Mouse (Mus musculus) urinary bladder, postnatal 0 days (tissue): ENCODE results near the gene Sod1. TPM values are rescaled to one million over a fixed set of nuclear protein-coding genes. Genes with fewer than 3 reads are reported as not detected.

Source experiments
- polyA plus RNA-seq: library from polyadenylated mRNA; unstranded; fragments of >200 nt; fragmentation: Nextera tagmentation; extraction: Ambion mirVana; gene quantifications from 2 replicates; pipeline ENCODE4 v1.2.1, GENCODE M21; 2015

Sod1 gene
- polyA plus RNA-seq: 787 and 827 TPM in 2 replicates

DNA sequence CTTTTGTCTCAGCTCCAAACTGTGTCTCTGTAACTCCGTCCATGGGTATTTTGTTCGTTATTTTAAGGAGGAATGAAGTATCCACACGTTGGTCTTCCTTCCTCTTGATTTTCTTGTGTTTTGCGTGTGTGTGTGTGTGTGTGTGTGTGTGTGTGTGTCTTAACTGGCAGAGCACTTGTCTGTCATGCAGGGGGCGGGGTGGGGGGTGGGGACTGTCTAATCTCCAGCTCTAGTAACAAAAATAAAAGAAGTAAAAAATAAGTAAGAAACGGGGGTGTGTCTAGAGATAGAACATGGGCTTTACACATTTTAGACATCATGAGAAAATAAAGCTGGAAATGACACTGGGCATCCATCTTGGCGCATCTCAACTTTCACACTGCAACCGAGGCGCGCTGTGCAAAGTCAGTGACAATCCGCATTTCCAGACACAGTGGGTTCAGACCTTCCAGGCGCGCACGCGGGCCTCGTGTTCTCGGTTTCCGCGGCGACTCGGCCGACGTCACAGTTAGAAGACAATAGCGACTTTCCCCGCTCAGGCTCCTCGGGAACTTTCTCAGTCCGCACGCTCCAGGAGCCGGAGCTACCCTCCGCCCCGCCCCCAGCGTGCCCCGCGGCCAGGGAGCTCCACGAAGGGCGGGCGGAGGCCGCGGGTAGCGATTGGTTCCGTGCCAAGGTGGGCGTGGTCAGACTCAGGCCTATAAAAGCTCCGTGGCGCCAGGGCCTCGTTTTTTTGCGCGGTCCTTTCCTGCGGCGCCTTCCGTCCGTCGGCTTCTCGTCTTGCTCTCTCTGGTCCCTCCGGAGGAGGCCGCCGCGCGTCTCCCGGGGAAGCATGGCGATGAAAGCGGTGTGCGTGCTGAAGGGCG lies at the start of gene Sod1:
Sod1 (plus strand) TSS at position 729 of the 866 bp plus-strand sequence.

Other genes with a start within 250 kb of the Sod1 start
- 7.9 and 8.6 TPM in 2 replicates for gene Tiam1, start 77.0 kb upstream of the Sod1 start, polyA plus RNA-seq
- 10.2 and 12.0 TPM in 2 replicates for gene Scaf4, start 63.7 kb downstream of the Sod1 start, polyA plus RNA-seq
- gene Hunk, start 165.3 kb downstream of the Sod1 start, polyA plus RNA-seq: 4.2 and 5.6 TPM in 2 replicates